Mouse (Mus musculus): ENCODE measurements around the gene Add1. TPM values are rescaled to one million over a fixed set of nuclear protein-coding genes. Genes with fewer than 3 reads are reported as not detected.

The Add1 gene
- total and polyA plus RNA-seq, 2 experiments from 2014 or later, result 166 to 272 TPM

DNA sequence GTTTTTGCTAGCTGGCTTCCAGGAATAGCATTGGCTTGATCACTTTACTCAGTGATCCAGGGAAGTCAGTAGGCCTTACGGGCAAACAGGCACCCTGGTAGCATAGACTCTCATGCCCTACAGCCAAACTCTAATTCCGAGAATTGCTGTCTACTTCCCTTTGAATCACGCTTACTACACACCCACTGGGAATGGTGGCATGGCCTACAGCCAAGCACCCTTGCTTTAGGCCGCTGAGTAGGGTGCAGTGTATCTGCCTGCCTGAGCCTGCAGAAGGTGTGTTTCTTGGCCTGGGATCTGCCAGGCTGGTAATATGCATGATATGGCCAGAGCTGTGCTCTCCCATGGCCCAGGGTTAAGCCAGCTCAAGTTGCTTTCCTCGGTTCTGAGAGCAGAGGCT is 44.7 kb upstream of the Add1 start:
- ATAC-seq, result no peak
- no peaks in the 10 kb centered on the region for H3K9me3 ChIP-seq (ENCODE audit: low read length)
- H3K4me3 ChIP-seq (ENCODE audit: low read length), result no peak overlapping the region
- H3K4me1 ChIP-seq (ENCODE audit: insufficient read depth, low read length), result peaks cover 4% of the 10 kb centered on the region; the same call in 1 of the 2 replicates
- WGBS, result 79% methylated on average over 5 of the region's 5 CpGs
- DNase-seq (ENCODE audit: low spot score), result no peak
- H3K27ac ChIP-seq, result no peak overlapping the region
- no peak for TF ChIP-seq CTCF (IDR thresholded peaks at IDR 0.05; ENCODE audit: low read depth)
- H3K9ac ChIP-seq (replicated peaks; ENCODE audit: low read length), result no peak overlapping the region
- no peaks in the 10 kb centered on the region for H3K36me3 ChIP-seq (ENCODE audit: insufficient read depth, low read length)
- H3K4me2 ChIP-seq (ENCODE audit: low read depth, low read length), result no peak overlapping the region
- H3K27me3 ChIP-seq (ENCODE audit: insufficient read depth, low read length), result no peaks in the 10 kb centered on the region

DNA sequence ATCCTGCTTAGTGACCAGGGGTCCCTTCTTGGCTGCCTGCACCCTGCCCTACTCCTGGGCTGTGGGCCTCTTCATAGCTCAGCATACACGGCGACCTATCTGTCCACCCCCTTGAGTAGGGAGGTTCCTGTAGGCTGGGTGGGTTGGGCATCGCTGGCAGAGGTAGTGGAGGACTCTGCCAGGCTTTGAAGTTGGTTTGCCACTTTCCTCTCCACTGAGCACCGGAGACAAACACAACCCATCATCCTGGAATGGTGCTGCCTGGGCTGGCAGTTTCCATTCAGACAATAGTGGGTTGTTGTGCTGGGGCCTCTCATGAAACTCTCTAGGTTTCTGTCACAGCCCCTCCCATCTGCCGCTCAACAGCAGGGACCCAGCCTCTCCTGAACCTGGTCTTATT is 43.3 kb upstream of the Add1 start:
- Histone ChIP-seq H3K27ac (no peak overlapping the region), H3K4me2 (ENCODE audit: low read depth, low read length) (no peak overlapping the region), H3K27me3 (ENCODE audit: insufficient read depth, low read length) (no peaks in the 10 kb centered on the region), H3K4me3 (ENCODE audit: low read length) (no peak overlapping the region), H3K4me1 (ENCODE audit: insufficient read depth, low read length) (peaks cover 4% of the 10 kb centered on the region; the same call in 1 of the 2 replicates), H3K9me3 (ENCODE audit: low read length) (no peaks in the 10 kb centered on the region), H3K9ac (replicated peaks; ENCODE audit: low read length) (no peak overlapping the region), H3K36me3 (ENCODE audit: insufficient read depth, low read length) (no peaks in the 10 kb centered on the region)
- ATAC-seq (no peak), DNase-seq (ENCODE audit: low spot score) (no peak)
- no peak for TF ChIP-seq CTCF (IDR thresholded peaks at IDR 0.05; ENCODE audit: low read depth)
- WGBS, result 59% methylated on average over 5 of the region's 5 CpGs

- DNase-seq (ENCODE audit: low spot score) (no peak), ATAC-seq (no peak)
- TF ChIP-seq CTCF (IDR thresholded peaks at IDR 0.05; ENCODE audit: low read depth), result no peak
- Histone ChIP-seq H3K9me3 (ENCODE audit: low read length) (no peaks in the 10 kb centered on the region), H3K4me2 (ENCODE audit: low read depth, low read length) (no peak overlapping the region), H3K36me3 (ENCODE audit: insufficient read depth, low read length) (no peaks in the 10 kb centered on the region), H3K27me3 (ENCODE audit: insufficient read depth, low read length) (no peaks in the 10 kb centered on the region), H3K27ac (no peak overlapping the region), H3K9ac (replicated peaks; ENCODE audit: low read length) (no peak overlapping the region), H3K4me1 (ENCODE audit: insufficient read depth, low read length) (peaks cover 3% of the 10 kb centered on the region; the same call in 1 of the 2 replicates), H3K4me3 (ENCODE audit: low read length) (no peak overlapping the region)
- WGBS, result 53% methylated on average over 4 of the region's 4 CpGs
Measured at GRCm38 (mm10) chr5:34530687-34531086, 42.8 kb upstream of the Add1 start.

- 74% methylated on average over 5 of the region's 5 CpGs for WGBS
- no peaks in the 10 kb centered on the region for H3K27me3 ChIP-seq (ENCODE audit: insufficient read depth, low read length)
- no peak for TF ChIP-seq CTCF (IDR thresholded peaks at IDR 0.05; ENCODE audit: low read depth)
- H3K4me2 ChIP-seq (ENCODE audit: low read depth, low read length), result no peak overlapping the region
- H3K4me1 ChIP-seq (ENCODE audit: insufficient read depth, low read length), result no peaks in the 10 kb centered on the region
- H3K9me3 ChIP-seq (ENCODE audit: low read length), result no peaks in the 10 kb centered on the region
- H3K9ac ChIP-seq (replicated peaks; ENCODE audit: low read length), result no peak overlapping the region
- no peaks in the 10 kb centered on the region for H3K36me3 ChIP-seq (ENCODE audit: insufficient read depth, low read length)
- DNase-seq (ENCODE audit: low spot score) (no peak), ATAC-seq (no peak)
- no peak overlapping the region for H3K27ac ChIP-seq
- no peak overlapping the region for H3K4me3 ChIP-seq (ENCODE audit: low read length)
Measured at GRCm38 (mm10) chr5:34533066-34533465, 40.4 kb upstream of the Add1 start.

DNA sequence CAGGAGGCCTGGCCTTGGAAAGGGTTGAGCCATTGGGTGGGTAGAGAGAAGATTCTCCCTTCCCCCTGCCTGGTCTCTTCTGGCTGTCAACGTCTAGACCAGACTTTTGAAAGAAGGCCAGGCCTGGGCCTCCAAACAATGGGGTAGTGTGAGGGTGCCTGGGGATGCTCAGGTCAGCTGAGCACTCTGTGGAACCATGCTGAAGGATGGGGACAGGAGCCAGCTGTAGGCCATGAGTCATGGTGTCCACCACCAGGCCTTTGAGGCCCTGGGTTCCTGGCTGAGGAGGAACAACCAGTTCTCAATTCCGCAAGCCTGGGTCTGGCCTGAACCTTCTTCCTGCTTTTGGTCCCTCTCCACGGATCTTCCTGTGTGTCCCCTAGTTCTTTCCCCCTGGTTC is 39.6 kb upstream of the Add1 start:
- no peaks in the 10 kb centered on the region for H3K36me3 ChIP-seq (ENCODE audit: insufficient read depth, low read length)
- 64% methylated on average over 3 of the region's 3 CpGs for WGBS
- no peak for TF ChIP-seq CTCF (IDR thresholded peaks at IDR 0.05; ENCODE audit: low read depth)
- DNase-seq (ENCODE audit: low spot score) (no peak), ATAC-seq (0 out of 2 replicates have a peak, but pooled peaks have one; percentile 39)
- H3K9ac ChIP-seq (replicated peaks; ENCODE audit: low read length), result no peak overlapping the region
- no peaks in the 10 kb centered on the region for H3K27me3 ChIP-seq (ENCODE audit: insufficient read depth, low read length)
- H3K4me3 ChIP-seq (ENCODE audit: low read length), result no peak overlapping the region
- no peaks in the 10 kb centered on the region for H3K9me3 ChIP-seq (ENCODE audit: low read length)
- H3K27ac ChIP-seq, result no peak overlapping the region
- no peaks in the 10 kb centered on the region for H3K4me1 ChIP-seq (ENCODE audit: insufficient read depth, low read length)
- H3K4me2 ChIP-seq (ENCODE audit: low read depth, low read length), result no peak overlapping the region

- DNase-seq (ENCODE audit: low spot score) (no peak), ATAC-seq (peak; percentile 21; the same call in 1 of the 2 replicates)
- 65% methylated on average over 5 of the region's 5 CpGs for WGBS
- no peak overlapping the region for H3K9ac ChIP-seq (replicated peaks; ENCODE audit: low read length)
- no peaks in the 10 kb centered on the region for H3K36me3 ChIP-seq (ENCODE audit: insufficient read depth, low read length)
- no peaks in the 10 kb centered on the region for H3K4me1 ChIP-seq (ENCODE audit: insufficient read depth, low read length)
- no peak overlapping the region for H3K4me2 ChIP-seq (ENCODE audit: low read depth, low read length)
- no peak for TF ChIP-seq CTCF (IDR thresholded peaks at IDR 0.05; ENCODE audit: low read depth)
- no peak overlapping the region for H3K27ac ChIP-seq
- H3K4me3 ChIP-seq (ENCODE audit: low read length), result no peak overlapping the region
- H3K27me3 ChIP-seq (ENCODE audit: insufficient read depth, low read length), result no peaks in the 10 kb centered on the region
- no peaks in the 10 kb centered on the region for H3K9me3 ChIP-seq (ENCODE audit: low read length)
Measured at GRCm38 (mm10) chr5:34534776-34535581, 38.5 kb upstream of the Add1 start.

DNA sequence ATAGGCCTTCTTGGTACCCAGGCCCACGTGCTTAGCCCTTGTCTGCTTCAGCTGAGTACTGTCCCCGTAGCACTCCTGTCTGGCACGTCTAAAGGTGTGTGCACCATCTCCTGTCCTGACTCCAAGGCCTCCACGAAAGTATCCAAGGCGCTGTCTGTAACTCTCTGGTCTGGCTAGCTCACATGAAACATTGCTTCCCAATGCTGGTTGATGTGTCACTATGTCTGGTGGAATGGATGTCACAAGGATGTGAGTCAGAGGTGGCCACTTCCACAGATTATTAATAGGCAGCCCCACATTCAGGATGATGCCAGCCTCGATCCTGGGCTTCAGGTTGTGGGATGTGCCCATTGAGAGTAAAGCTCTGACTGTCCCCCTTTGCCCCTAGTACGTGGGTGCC is 37.6 kb upstream of the Add1 start:
- Histone ChIP-seq H3K4me2 (ENCODE audit: low read depth, low read length) (no peak overlapping the region), H3K9me3 (ENCODE audit: low read length) (no peaks in the 10 kb centered on the region), H3K36me3 (ENCODE audit: insufficient read depth, low read length) (no peaks in the 10 kb centered on the region), H3K4me1 (ENCODE audit: insufficient read depth, low read length) (no peaks in the 10 kb centered on the region), H3K9ac (replicated peaks; ENCODE audit: low read length) (no peak overlapping the region), H3K4me3 (ENCODE audit: low read length) (no peak overlapping the region), H3K27me3 (ENCODE audit: insufficient read depth, low read length) (no peaks in the 10 kb centered on the region), H3K27ac (no peak overlapping the region)
- no peak for TF ChIP-seq CTCF (IDR thresholded peaks at IDR 0.05; ENCODE audit: low read depth)
- 84% methylated on average over 7 of the region's 7 CpGs for WGBS
- DNase-seq (ENCODE audit: low spot score), result no peak
- no peak for ATAC-seq

Measured in hindbrain, postnatal 0 days (tissue).